Mouse (Mus musculus): ENCODE results near the gene Ccdc81. TPM values are rescaled to one million over a fixed set of nuclear protein-coding genes. Genes with fewer than 3 reads are reported as not detected.

The Ccdc81 gene
- polyA plus RNA-seq, 1 experiment from 2014 or later, result not detected

- WGBS, result 73% methylated on average over 4 of the region's 4 CpGs
- no peaks in the 10 kb centered on the region for H3K27me3 ChIP-seq (replicated peaks)
- H3K9me3 ChIP-seq, result no peaks in the 10 kb centered on the region
- H3K4me2 ChIP-seq, result no peak overlapping the region
- H3K4me1 ChIP-seq, result no peaks in the 10 kb centered on the region
- H3K27ac ChIP-seq, result no peak overlapping the region
- H3K4me3 ChIP-seq (replicated peaks), result no peak overlapping the region
- ATAC-seq (ENCODE audit: insufficient read depth, low FRiP score, low read depth), result no peak
- H3K9ac ChIP-seq, result no peak overlapping the region
- no peaks in the 10 kb centered on the region for H3K36me3 ChIP-seq
Observed at GRCm38 (mm10) chr7:89909711-89910110, 6.3 kb upstream of the Ccdc81 start.

- Histone ChIP-seq H3K4me1 (no peaks in the 10 kb centered on the region), H3K4me2 (no peak overlapping the region), H3K9me3 (no peaks in the 10 kb centered on the region), H3K27me3 (replicated peaks) (no peaks in the 10 kb centered on the region), H3K4me3 (replicated peaks) (no peak overlapping the region), H3K27ac (no peak overlapping the region), H3K36me3 (no peaks in the 10 kb centered on the region), H3K9ac (no peak overlapping the region)
- whole genome bisulfite sequencing, result 69% methylated on average over 20 of the region's 20 CpGs
- no peak for ATAC-seq (ENCODE audit: insufficient read depth, low FRiP score, low read depth)
Observed at GRCm38 (mm10) chr7:89908899-89909621, 5.6 kb upstream of the Ccdc81 start.

- WGBS, result 52% methylated on average over 7 of the region's 7 CpGs
Observed at GRCm38 (mm10) chr7:89908421-89908820, 5.0 kb upstream of the Ccdc81 start.

GRCm38 (mm10) chr7:89907950-89908349 is 4.5 kb upstream of the Ccdc81 start:
- no peak for ATAC-seq (ENCODE audit: insufficient read depth, low FRiP score, low read depth)
- Histone ChIP-seq H3K9me3 (no peaks in the 10 kb centered on the region), H3K27ac (no peak overlapping the region), H3K27me3 (replicated peaks) (no peaks in the 10 kb centered on the region), H3K36me3 (no peaks in the 10 kb centered on the region), H3K4me1 (peaks cover 4% of the 10 kb centered on the region; the same call in 1 of the 2 replicates), H3K9ac (no peak overlapping the region), H3K4me3 (replicated peaks) (no peak overlapping the region), H3K4me2 (no peak overlapping the region)
- WGBS, result 21% methylated on average over 8 of the region's 8 CpGs

More at GRCm38 (mm10) chr7:89908421-89908820, 5.0 kb upstream of the Ccdc81 start:
- Histone ChIP-seq H3K9me3 (no peaks in the 10 kb centered on the region), H3K9ac (no peak overlapping the region), H3K4me3 (replicated peaks) (no peak overlapping the region), H3K36me3 (no peaks in the 10 kb centered on the region), H3K4me2 (no peak overlapping the region), H3K27me3 (replicated peaks) (no peaks in the 10 kb centered on the region), H3K4me1 (peaks cover under 1% of the 10 kb centered on the region; the same call in 1 of the 2 replicates), H3K27ac (no peak overlapping the region)
- no peak for ATAC-seq (ENCODE audit: insufficient read depth, low FRiP score, low read depth)

GRCm38 (mm10) chr7:89903007-89903406 is 422 bp downstream of the Ccdc81 start:
- ATAC-seq (ENCODE audit: insufficient read depth, low FRiP score, low read depth), result no peak
- Histone ChIP-seq H3K9ac (no peak overlapping the region), H3K9me3 (no peaks in the 10 kb centered on the region), H3K4me1 (peaks cover 4% of the 10 kb centered on the region; the same call in 1 of the 2 replicates), H3K27me3 (replicated peaks) (no peaks in the 10 kb centered on the region), H3K36me3 (no peaks in the 10 kb centered on the region), H3K4me3 (replicated peaks) (no peak overlapping the region), H3K27ac (no peak overlapping the region), H3K4me2 (peak overlapping the region; percentile 45)
- 73% methylated on average over 8 of the region's 8 CpGs for WGBS

GRCm38 (mm10) chr7:89891856-89892255 is 11.6 kb downstream of the Ccdc81 start:
- Histone ChIP-seq H3K4me1 (no peaks in the 10 kb centered on the region), H3K4me3 (replicated peaks) (no peak overlapping the region), H3K27me3 (replicated peaks) (no peaks in the 10 kb centered on the region), H3K36me3 (no peaks in the 10 kb centered on the region), H3K9me3 (no peaks in the 10 kb centered on the region), H3K27ac (no peak overlapping the region), H3K4me2 (no peak overlapping the region), H3K9ac (no peak overlapping the region)
- WGBS, result 36% methylated on average over 4 of the region's 4 CpGs
- no peak for ATAC-seq (ENCODE audit: insufficient read depth, low FRiP score, low read depth)

GRCm38 (mm10) chr7:89891412-89891811 is 12.0 kb downstream of the Ccdc81 start:
- no peak overlapping the region for H3K27ac ChIP-seq
- H3K9me3 ChIP-seq, result no peaks in the 10 kb centered on the region
- no peak overlapping the region for H3K4me3 ChIP-seq (replicated peaks)
- WGBS, result 86% methylated on average over 5 of the region's 5 CpGs
- no peak overlapping the region for H3K4me2 ChIP-seq
- H3K9ac ChIP-seq, result no peak overlapping the region
- no peaks in the 10 kb centered on the region for H3K36me3 ChIP-seq
- no peaks in the 10 kb centered on the region for H3K4me1 ChIP-seq
- H3K27me3 ChIP-seq (replicated peaks), result no peaks in the 10 kb centered on the region
- no peak for ATAC-seq (ENCODE audit: insufficient read depth, low FRiP score, low read depth)

- Histone ChIP-seq H3K4me1 (no peaks in the 10 kb centered on the region), H3K9me3 (no peaks in the 10 kb centered on the region), H3K27me3 (replicated peaks) (no peaks in the 10 kb centered on the region), H3K27ac (no peak overlapping the region), H3K36me3 (no peaks in the 10 kb centered on the region), H3K4me3 (replicated peaks) (no peak overlapping the region), H3K9ac (no peak overlapping the region), H3K4me2 (no peak overlapping the region)
- ATAC-seq (ENCODE audit: insufficient read depth, low FRiP score, low read depth), result no peak
- 53% methylated on average over 3 of the region's 3 CpGs for WGBS
Observed at GRCm38 (mm10) chr7:89884551-89884950, 18.9 kb downstream of the Ccdc81 start.

GRCm38 (mm10) chr7:89879686-89880085 is 23.7 kb downstream of the Ccdc81 start:
- Histone ChIP-seq H3K27ac (no peak overlapping the region), H3K9ac (no peak overlapping the region), H3K4me3 (replicated peaks) (no peak overlapping the region), H3K4me1 (no peaks in the 10 kb centered on the region), H3K36me3 (no peaks in the 10 kb centered on the region), H3K27me3 (replicated peaks) (no peaks in the 10 kb centered on the region), H3K4me2 (no peak overlapping the region), H3K9me3 (no peaks in the 10 kb centered on the region)
- 45% methylated on average over 1 of the region's 1 CpGs for WGBS
- ATAC-seq (ENCODE audit: insufficient read depth, low FRiP score, low read depth), result no peak

- H3K27me3 ChIP-seq (replicated peaks), result no peaks in the 10 kb centered on the region
- ATAC-seq (ENCODE audit: insufficient read depth, low FRiP score, low read depth), result no peak
- no peak overlapping the region for H3K4me2 ChIP-seq
- H3K9ac ChIP-seq, result no peak overlapping the region
- H3K27ac ChIP-seq, result no peak overlapping the region
- H3K4me1 ChIP-seq, result no peaks in the 10 kb centered on the region
- H3K9me3 ChIP-seq, result no peaks in the 10 kb centered on the region
- H3K36me3 ChIP-seq, result no peaks in the 10 kb centered on the region
- WGBS, result 72% methylated on average over 5 of the region's 5 CpGs
- H3K4me3 ChIP-seq (replicated peaks), result no peak overlapping the region
Observed at GRCm38 (mm10) chr7:89867221-89867620, 36.2 kb downstream of the Ccdc81 start.

- WGBS, result 77% methylated on average over 1 of the region's 1 CpGs
- Histone ChIP-seq H3K36me3 (no peaks in the 10 kb centered on the region), H3K9me3 (no peaks in the 10 kb centered on the region), H3K9ac (no peak overlapping the region), H3K4me1 (no peaks in the 10 kb centered on the region), H3K4me3 (replicated peaks) (no peak overlapping the region), H3K4me2 (no peak overlapping the region), H3K27me3 (replicated peaks) (no peaks in the 10 kb centered on the region), H3K27ac (no peak overlapping the region)
- ATAC-seq (ENCODE audit: insufficient read depth, low FRiP score, low read depth), result no peak
Observed at GRCm38 (mm10) chr7:89864769-89865168, 38.7 kb downstream of the Ccdc81 start.

GRCm38 (mm10) chr7:89856440-89857217 is 46.8 kb downstream of the Ccdc81 start:
- H3K27ac ChIP-seq, result no peak overlapping the region; the same call in 1 of the 2 replicates
- peak; percentile 47; the same call in 1 of the 2 replicates for ATAC-seq (ENCODE audit: insufficient read depth, low FRiP score, low read depth)

More at GRCm38 (mm10) chr7:89856440-89857217, 46.8 kb downstream of the Ccdc81 start:
- H3K4me3 ChIP-seq (replicated peaks), result no peak overlapping the region
- 48% methylated on average over 17 of the region's 17 CpGs for WGBS
- no peaks in the 10 kb centered on the region for H3K27me3 ChIP-seq (replicated peaks)
- no peak overlapping the region for H3K9ac ChIP-seq
- 0 out of 2 replicates have a peak, but pooled peaks cover 3% of the 10 kb centered on the region for H3K4me1 ChIP-seq
- H3K4me2 ChIP-seq, result no peak overlapping the region
- no peaks in the 10 kb centered on the region for H3K36me3 ChIP-seq
- H3K9me3 ChIP-seq, result no peaks in the 10 kb centered on the region
